Mouse (Mus musculus) C2C12 (cell line): Measurements from ENCODE around the gene Gm29609. TPM values are rescaled to one million over a fixed set of nuclear protein-coding genes. Genes with fewer than 3 reads are reported as not detected.

Source experiments
- H3K27me3 ChIP-seq: one replicate; pipeline ENCODE4 v1.6.1; 2011; ENCODE audit not compliant: control insufficient read depth, insufficient read depth, insufficient read length
- H3K36me3 ChIP-seq: one replicate; pipeline ENCODE4 v1.6.1; 2011; ENCODE audit not compliant: control insufficient read depth, insufficient read depth
- H3K4me3 ChIP-seq: one replicate; pipeline ENCODE4 v1.5.1; 2011; ENCODE audit warnings: mild to moderate bottlenecking, control low read depth; ENCODE audit not compliant: poor library complexity, insufficient read depth, severe bottlenecking
- H3K79me2 ChIP-seq: one replicate; pipeline ENCODE4 v1.6.1; 2011; ENCODE audit not compliant: control insufficient read depth, insufficient read depth
- H3K79me3 ChIP-seq: one replicate; pipeline ENCODE4 v1.6.1; 2011; ENCODE audit warnings: low read depth, control low read depth
- H3ac ChIP-seq: one replicate; pipeline ENCODE3; 2011; ENCODE audit warnings: low read depth; ENCODE audit not compliant: control insufficient read depth, insufficient read length
- CEBPB ChIP-seq: IDR thresholded peaks from one replicate; pipeline ENCODE4 v1.6.1; 2011; ENCODE audit warnings: low read depth, mild to moderate bottlenecking, control low read depth, moderate library complexity
- CTCF ChIP-seq: IDR thresholded peaks from one replicate; pipeline ENCODE4 v1.5.1; 2011; ENCODE audit not compliant: control insufficient read depth, insufficient read depth, insufficient read length
- FOSL1 ChIP-seq: IDR thresholded peaks from one replicate; pipeline ENCODE4 v1.8.0; 2011; ENCODE audit warnings: mild to moderate bottlenecking, low read length; ENCODE audit not compliant: poor library complexity, insufficient read depth, severe bottlenecking
- MAX ChIP-seq: IDR thresholded peaks from one replicate; pipeline ENCODE4 v1.6.1; 2011; ENCODE audit warnings: mild to moderate bottlenecking, control low read depth
- MYOD1 ChIP-seq: IDR thresholded peaks from one replicate; pipeline ENCODE4 v1.6.1; 2011; ENCODE audit warnings: low read depth; ENCODE audit not compliant: control insufficient read depth, insufficient read length
- MYOG ChIP-seq: IDR thresholded peaks from one replicate; pipeline ENCODE4 v1.6.1; 2011; ENCODE audit not compliant: control insufficient read depth, insufficient read length; ENCODE audit errors: extremely low read depth
- USF1 ChIP-seq: IDR thresholded peaks from one replicate; pipeline ENCODE4 v1.6.1; 2011; ENCODE audit warnings: low read depth, mild to moderate bottlenecking, control low read depth, moderate library complexity
- long read RNA-seq, 2 experiments: library from polyadenylated mRNA; unstranded; transcript quantifications; one replicate each; pipeline ENCODE4 v2.0.0; 2019 to 2020
- polyA plus RNA-seq: library from polyadenylated mRNA; unstranded; fragments of >200 nt; fragmentation: generic; extraction: Trizol; gene quantifications from one replicate; pipeline ENCODE4 v1.2.1, GENCODE M21; 2012; ENCODE audit warnings: missing spikeins

The Gm29609 gene
- polyA plus RNA-seq = 2.9 TPM
- long read RNA-seq, experiment 1, partial matches to known transcripts = 1 of 1 reads
- long read RNA-seq, experiment 1, other reads (novel, unspliced or antisense) = 0 of 1 reads
- long read RNA-seq, experiment 2, partial matches to known transcripts = 5 of 9 reads
- long read RNA-seq, experiment 2, other reads (novel, unspliced or antisense) = 3 of 9 reads

GRCm38 (mm10) chr5:31179766-31180630 is at the start of gene Gm29609, which contains the start of gene Gtf3c2:
TSS of gene Gm29609 (minus strand) at chr5:31179911.
TSS of gene Gtf3c2 (minus strand) at chr5:31180144.
- Histone ChIP-seq H3K27me3 (no peaks in the 10 kb centered on the region), H3K4me3 (peak within 1 kb of the TSS; percentile 98), H3K79me2 (peaks cover 63% of the 10 kb centered on the region), H3ac (peak within 1 kb of the TSS; percentile 67), H3K36me3 (peaks cover 11% of the 10 kb centered on the region), H3K79me3 (peaks cover 53% of the 10 kb centered on the region)
- TF ChIP-seq CTCF (no peak), CEBPB (no peak), MAX (no peak), MYOG (no peak), USF1 (no peak), FOSL1 (no peak), MYOD1 (no peak)

- no peak for TF ChIP-seq CTCF
- TF ChIP-seq MYOG = no peak
- no peak for TF ChIP-seq FOSL1
- no peak for TF ChIP-seq MYOD1
- TF ChIP-seq CEBPB = no peak
- no peak for TF ChIP-seq MAX
- TF ChIP-seq USF1 = no peak
- H3K79me3 ChIP-seq = no peaks in the 10 kb centered on the region
Observed at GRCm38 (mm10) chr5:31226641-31227040, 46.9 kb upstream of the Gm29609 start.

GRCm38 (mm10) chr5:31222696-31223095 is 43.0 kb upstream of the Gm29609 start:
- H3K79me2 ChIP-seq = peaks cover 38% of the 10 kb centered on the region
- no peak overlapping the region for H3K4me3 ChIP-seq
- no peaks in the 10 kb centered on the region for H3K27me3 ChIP-seq
- no peak overlapping the region for H3ac ChIP-seq
- TF ChIP-seq MAX = no peak
- no peak for TF ChIP-seq CEBPB
- no peak for TF ChIP-seq FOSL1
- TF ChIP-seq MYOG = no peak
- no peak for TF ChIP-seq MYOD1
- no peak for TF ChIP-seq USF1
- no peak for TF ChIP-seq CTCF
- peaks cover 21% of the 10 kb centered on the region for H3K79me3 ChIP-seq
- H3K36me3 ChIP-seq = no peaks in the 10 kb centered on the region

More at GRCm38 (mm10) chr5:31226641-31227040, 46.9 kb upstream of the Gm29609 start:
- H3K27me3 ChIP-seq = no peaks in the 10 kb centered on the region
- H3ac ChIP-seq = no peak overlapping the region
- H3K36me3 ChIP-seq = no peaks in the 10 kb centered on the region
- H3K4me3 ChIP-seq = no peak overlapping the region
- no peaks in the 10 kb centered on the region for H3K79me2 ChIP-seq

- no peaks in the 10 kb centered on the region for H3K27me3 ChIP-seq
- peak overlapping the region; percentile 76 for H3K4me3 ChIP-seq
- H3K79me3 ChIP-seq = peaks cover 33% of the 10 kb centered on the region
- H3K36me3 ChIP-seq = peaks cover 3% of the 10 kb centered on the region
- peaks cover 50% of the 10 kb centered on the region for H3K79me2 ChIP-seq
- TF ChIP-seq CEBPB (no peak), MAX (no peak), MYOG (no peak), CTCF (no peak), FOSL1 (no peak), MYOD1 (no peak), USF1 (no peak)
- H3ac ChIP-seq = peak overlapping the region; percentile 64
Observed at GRCm38 (mm10) chr5:31221304-31221945, 41.7 kb upstream of the Gm29609 start.
